Mouse (Mus musculus): ENCODE data around the gene Spin1. TPM values are rescaled to one million over a fixed set of nuclear protein-coding genes. Genes with fewer than 3 reads are reported as not detected.

Spin1 gene
- total RNA-seq, 2 experiments from 2014 or later: 162 to 167 TPM

DNA sequence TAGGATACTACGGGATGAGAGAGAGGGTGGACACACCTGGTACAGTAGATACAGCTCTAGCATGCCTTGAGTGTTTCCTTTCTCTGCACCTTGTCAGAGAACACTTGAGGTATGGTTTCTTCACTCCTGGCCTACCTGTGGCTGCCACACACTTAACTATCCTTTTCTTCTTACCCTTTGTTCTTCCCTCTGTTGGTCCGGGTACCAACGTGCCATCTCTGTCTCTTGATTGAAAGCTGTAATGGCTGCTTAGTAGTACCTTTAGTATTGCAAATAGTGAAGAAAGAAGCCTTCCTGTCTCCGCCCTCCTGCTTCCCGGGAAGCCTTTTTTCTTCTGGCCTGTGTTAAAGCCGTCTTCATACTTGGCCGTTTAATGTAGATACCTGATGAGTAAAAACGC, 24.7 kb downstream of the Spin1 start:
- DNase-seq (ENCODE audit: low spot score in 2 of 2): no peak
- no peak overlapping the region for H3K27ac ChIP-seq
- H3K4me3 ChIP-seq: no peak overlapping the region
- no peak for TF ChIP-seq CTCF (conservative IDR thresholded peaks at IDR 0.05)

DNA sequence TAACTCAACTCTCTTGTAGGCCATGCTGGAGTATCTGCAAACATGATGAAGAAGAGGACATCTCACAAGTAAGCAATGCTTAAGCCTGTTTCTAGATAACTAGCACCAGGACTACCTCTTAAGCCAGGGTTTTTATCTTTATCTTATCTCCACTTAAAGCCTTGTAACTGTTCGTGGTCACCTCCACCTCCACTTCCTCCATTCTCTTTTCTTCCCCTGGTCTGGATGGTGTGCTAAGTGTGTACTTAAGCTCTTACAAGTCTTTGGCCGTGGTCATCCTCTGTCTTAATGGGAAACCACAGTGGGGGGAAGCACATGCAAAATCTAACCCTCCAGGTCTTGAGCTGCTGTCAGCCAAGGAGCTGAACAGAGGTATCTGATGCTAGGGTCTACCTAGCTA, 27.2 kb downstream of the Spin1 start:
- DNase-seq (ENCODE audit: low spot score in 2 of 2): no peak
- TF ChIP-seq CTCF (conservative IDR thresholded peaks at IDR 0.05): no peak
- H3K27ac ChIP-seq: no peak overlapping the region
- no peak overlapping the region for H3K4me3 ChIP-seq

DNA sequence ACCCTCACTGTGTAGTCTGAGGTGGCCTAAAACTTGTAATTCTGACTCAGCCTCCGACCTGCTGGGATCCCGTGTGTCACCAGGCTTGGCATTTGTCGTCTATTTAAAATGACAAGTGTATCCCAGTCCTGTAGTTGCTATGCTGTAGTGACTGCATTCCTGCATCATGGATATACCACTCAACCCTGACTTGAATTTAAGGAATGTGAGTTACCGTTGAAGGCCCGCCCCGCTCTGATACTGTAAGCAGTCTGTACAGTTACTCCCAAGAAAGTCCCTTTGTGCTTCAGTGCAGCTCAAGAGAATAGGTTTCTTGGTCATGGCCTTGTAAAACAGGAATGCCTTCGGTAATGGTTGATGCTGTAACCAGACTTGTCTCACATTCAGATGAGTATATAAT, 27.7 kb downstream of the Spin1 start:
- no peak overlapping the region for H3K27ac ChIP-seq
- H3K4me3 ChIP-seq: no peak overlapping the region
- TF ChIP-seq CTCF (conservative IDR thresholded peaks at IDR 0.05): no peak
- no peak for DNase-seq (ENCODE audit: low spot score in 2 of 2)

- DNase-seq (ENCODE audit: low spot score in 2 of 2): peak in 1 of 2 experiments; percentile 13
- TF ChIP-seq CTCF (conservative IDR thresholded peaks at IDR 0.05): no peak
- H3K27ac ChIP-seq: no peak overlapping the region
- H3K4me3 ChIP-seq: no peak overlapping the region
These were observed 30.5 kb downstream of the Spin1 start for GRCm38 (mm10) chr13:51131179-51131578.

DNA sequence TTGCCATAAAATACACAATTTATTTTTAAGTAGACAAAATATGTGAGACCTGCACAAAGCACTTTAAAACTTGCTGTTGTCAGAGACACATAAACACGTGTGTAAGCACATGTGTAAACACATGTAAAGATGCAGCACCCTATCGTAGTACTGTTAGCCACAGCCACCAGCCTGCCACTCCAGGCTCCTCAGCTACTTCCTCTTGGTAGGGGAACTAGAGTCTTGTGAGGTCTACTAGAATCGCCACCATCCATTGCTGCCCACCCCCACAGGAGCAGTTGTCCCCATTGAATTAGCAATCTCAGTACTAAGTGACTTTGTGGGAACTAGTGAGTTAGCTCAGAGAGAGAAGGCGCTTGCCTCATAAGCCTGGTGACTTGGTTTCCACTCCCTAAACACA, 35.6 kb downstream of the Spin1 start:
- no peak overlapping the region for H3K27ac ChIP-seq
- no peak for TF ChIP-seq CTCF (conservative IDR thresholded peaks at IDR 0.05)
- no peak for DNase-seq (ENCODE audit: low spot score in 2 of 2)
- H3K4me3 ChIP-seq: no peak overlapping the region

- Histone ChIP-seq H3K27ac (no peak overlapping the region), H3K4me3 (no peak overlapping the region)
- no peak for DNase-seq (ENCODE audit: low spot score in 2 of 2)
- no peak for TF ChIP-seq CTCF (conservative IDR thresholded peaks at IDR 0.05)
These were observed 36.5 kb downstream of the Spin1 start for GRCm38 (mm10) chr13:51136996-51137701.

GRCm38 (mm10) chr13:51137702-51138031, 37.0 kb downstream of the Spin1 start:
- Histone ChIP-seq H3K4me3 (no peak overlapping the region), H3K27ac (no peak overlapping the region)
- no peak for DNase-seq (ENCODE audit: low spot score in 2 of 2)
- no peak for TF ChIP-seq CTCF (conservative IDR thresholded peaks at IDR 0.05)

DNA sequence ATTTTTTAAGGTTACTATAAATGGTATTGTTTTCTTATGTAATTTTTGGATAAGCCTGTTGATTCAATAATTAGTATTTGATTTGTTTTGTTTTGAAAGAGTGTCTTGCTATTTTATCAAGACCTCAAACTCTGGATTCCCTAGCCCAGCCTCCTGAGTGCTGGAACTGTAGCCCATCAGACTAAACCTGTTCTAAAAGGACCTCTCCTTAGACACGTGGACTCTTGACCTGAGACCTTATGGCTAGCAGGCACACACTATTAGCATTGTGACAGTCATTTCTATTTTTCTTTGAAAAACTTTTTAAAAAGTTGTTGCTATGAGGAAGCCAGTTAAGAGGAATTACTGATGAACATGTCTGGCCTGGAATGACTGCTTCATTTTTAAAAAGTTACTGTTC, 46.4 kb downstream of the Spin1 start:
- no peak overlapping the region for H3K27ac ChIP-seq

GRCm38 (mm10) chr13:51152966-51153669, 52.4 kb downstream of the Spin1 start:
- no peak overlapping the region for H3K4me3 ChIP-seq
- DNase-seq (ENCODE audit: low spot score in 2 of 2): no peak
- TF ChIP-seq CTCF (conservative IDR thresholded peaks at IDR 0.05): no peak
- H3K27ac ChIP-seq: no peak overlapping the region

More for the DNA sequence above, 46.4 kb downstream of the Spin1 start:
- no peak for DNase-seq (ENCODE audit: low spot score in 2 of 2)
- H3K4me3 ChIP-seq: no peak overlapping the region
- no peak for TF ChIP-seq CTCF (conservative IDR thresholded peaks at IDR 0.05)

- no peak for TF ChIP-seq CTCF (conservative IDR thresholded peaks at IDR 0.05)
- no peak for DNase-seq (ENCODE audit: low spot score in 2 of 2)
- Histone ChIP-seq H3K27ac (no peak overlapping the region), H3K4me3 (no peak overlapping the region)
These were observed 53.0 kb downstream of the Spin1 start for GRCm38 (mm10) chr13:51153670-51154030.

- Histone ChIP-seq H3K27ac (0 out of 2 replicates have a peak overlapping the region, but pooled peaks have one; percentile 41), H3K4me3 (no peak overlapping the region; the same call in 1 of the 2 replicates)
- DNase-seq (ENCODE audit: low spot score in 2 of 2): no peak
- no peak for TF ChIP-seq CTCF (conservative IDR thresholded peaks at IDR 0.05)
These were observed 54.7 kb downstream of the Spin1 start for GRCm38 (mm10) chr13:51155178-51156013.

- DNase-seq (ENCODE audit: low spot score in 2 of 2): no peak
- H3K4me3 ChIP-seq: no peak overlapping the region
- TF ChIP-seq CTCF (conservative IDR thresholded peaks at IDR 0.05): no peak
- 0 out of 2 replicates have a peak overlapping the region, but pooled peaks have one; percentile 41 for H3K27ac ChIP-seq
These were observed 55.3 kb downstream of the Spin1 start for GRCm38 (mm10) chr13:51156014-51156386.

DNA sequence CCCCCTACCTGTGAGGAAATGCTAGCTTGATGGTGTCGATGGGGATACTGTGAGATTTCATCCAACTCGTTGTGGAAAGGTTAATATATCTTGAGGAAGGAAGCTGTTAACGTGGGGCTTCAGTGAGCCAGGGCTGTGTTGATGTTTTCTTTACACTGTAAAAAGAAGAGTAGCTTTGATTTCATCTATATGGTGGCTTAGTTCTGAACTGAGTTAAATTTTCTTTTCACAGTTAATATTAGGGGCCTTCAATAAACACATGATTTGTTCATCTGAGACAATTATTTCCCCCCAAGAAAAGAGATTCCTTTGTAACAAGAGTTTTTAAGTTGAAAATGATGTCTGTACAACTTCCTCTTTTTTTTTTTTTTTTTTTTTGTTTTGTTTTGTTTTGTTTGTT, 56.6 kb downstream of the Spin1 start:
- no peak for DNase-seq (ENCODE audit: low spot score in 2 of 2)
- Histone ChIP-seq H3K27ac (no peak overlapping the region), H3K4me3 (no peak overlapping the region)
- TF ChIP-seq CTCF (conservative IDR thresholded peaks at IDR 0.05): no peak
